Mouse (Mus musculus) heart, postnatal 25 days (tissue): Measurements from ENCODE around the gene Rpap1. TPM values are rescaled to one million over a fixed set of nuclear protein-coding genes. Genes with fewer than 3 reads are reported as not detected.
A peak's percentile ranks its signal among the peaks of the same experiment; 100 is the strongest.

Experiments
- DNase-seq: peaks from one replicate; pipeline ENCODE4 v3.0.0; 2022; ENCODE audit warnings: low spot score
- intact Hi-C: fragments of 180-260 bp; cut with DNase I; formaldehyde crosslinking; loops from one replicate; pipeline ENCODE4 v1.15.1; 2025
- total RNA-seq, 2 experiments: library from RNA; stranded (reverse); gene quantifications; 2 replicates each; pipeline ENCODE4 v1.2.3; 2021

The Rpap1 gene
- total RNA-seq, 2 experiments from 2014 or later = 13.7 to 14.2 TPM

DNA sequence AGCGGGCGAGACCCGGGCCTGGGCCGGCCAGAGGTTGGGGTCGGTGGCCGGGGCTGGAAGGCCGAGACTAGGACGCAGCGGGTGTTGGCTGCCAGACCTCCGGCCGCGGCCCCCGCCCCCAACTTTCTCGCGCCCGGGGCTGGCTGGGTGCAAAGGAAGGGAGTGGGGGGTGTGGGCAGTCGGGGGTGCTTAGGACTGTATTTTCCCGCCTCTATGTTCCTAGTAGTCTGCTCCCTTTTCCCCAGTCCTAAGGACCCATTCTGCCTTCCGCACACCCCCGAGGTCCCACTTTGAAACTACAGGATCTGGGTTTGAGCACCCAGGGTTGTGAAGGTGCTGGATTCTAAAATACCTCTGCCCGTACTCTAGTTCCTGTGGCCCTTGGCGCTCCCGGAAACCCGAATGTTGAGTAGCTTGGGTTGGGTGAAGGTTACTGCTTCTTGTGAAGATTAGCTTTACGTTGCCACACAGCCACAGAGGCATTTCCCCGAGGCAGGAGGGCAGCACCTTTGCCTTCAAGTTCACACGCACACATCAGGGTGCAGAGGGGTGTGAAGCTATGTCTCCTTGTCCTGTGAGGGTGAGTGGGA lies 12.7 kb upstream of the Rpap1 start:
- DNase-seq = no peak

DNA sequence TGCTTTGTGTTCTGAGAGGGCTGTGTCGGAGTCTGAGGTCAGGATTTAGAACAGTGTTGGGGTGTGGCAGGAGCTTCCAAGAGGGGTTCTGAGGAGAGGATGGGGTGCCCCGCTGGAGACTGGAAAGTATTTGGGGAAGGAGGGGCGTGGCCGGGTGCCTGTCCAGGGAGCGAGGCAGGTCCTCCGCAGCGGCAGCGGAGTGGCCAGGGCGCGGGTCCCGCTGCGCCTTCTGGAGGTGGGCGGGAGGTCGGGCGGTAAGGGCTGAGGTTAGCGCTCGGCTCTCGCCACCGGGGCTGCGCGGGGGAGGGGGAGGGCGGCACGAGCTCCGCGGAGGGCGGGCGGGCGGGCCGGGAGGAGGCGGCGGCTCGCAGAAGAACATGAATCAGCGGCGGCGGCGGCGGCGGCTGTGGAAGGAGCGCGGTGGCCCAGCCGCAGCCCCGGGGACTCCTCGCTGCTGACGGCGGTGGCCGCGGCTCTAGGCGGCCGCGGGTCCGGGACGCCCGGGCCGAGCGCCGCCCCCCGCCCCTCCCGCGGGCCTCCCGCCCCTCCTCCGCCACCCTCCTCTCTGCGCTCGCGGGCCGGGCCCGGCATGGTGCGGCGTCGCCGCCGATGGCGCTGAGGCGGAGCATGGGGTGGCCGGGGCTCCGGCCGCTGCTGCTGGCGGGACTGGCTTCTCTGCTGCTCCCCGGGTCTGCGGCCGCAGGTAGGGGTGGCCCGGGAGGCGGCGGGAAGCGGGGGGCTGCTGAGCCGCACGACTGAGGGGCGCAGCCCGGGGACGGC lies 12.0 kb upstream of the Rpap1 start:
- intact Hi-C loops = loop anchor here (5.0 kb wide), 1 partner anchor 98 kb away; the partner anchor contains the start of gene Mga
- no peak for DNase-seq

More for the DNA sequence above, 12.7 kb upstream of the Rpap1 start:
- intact Hi-C loops = loop anchor here (5.0 kb wide), 1 partner anchor 97 kb away; the partner anchor contains the start of gene Mga

DNA sequence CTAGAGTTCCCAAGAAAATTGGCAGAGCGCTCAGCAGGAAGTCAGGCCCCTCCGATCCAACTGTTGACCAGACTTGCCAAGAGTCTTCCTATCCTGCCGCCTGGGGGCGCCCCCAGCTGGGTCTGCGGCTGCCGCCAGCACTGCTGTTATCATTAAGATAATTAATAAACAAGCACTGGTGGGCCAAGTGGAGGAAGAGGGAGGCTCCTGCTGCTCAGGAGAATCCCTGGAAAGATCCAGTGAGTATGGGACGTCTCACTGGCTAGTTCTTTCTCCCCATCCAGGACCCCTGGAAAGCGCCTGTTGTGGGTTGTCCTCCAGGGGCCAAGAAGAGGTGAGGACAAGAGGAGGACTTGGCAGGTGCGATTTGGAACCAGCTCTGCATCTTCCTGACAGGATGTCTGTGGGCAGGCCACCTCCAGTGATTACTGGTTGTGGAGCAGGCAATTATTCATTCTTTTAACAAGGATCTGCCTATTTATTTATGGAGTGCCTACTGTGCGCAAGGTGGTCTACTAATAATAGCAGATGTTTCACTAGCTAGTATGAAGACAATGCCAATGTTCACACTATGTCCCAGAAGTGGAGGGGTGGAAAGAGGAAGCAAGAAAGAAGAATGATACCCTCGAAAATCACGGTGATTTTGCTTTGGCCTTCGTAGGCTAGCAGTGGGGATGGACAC lies 11.1 kb upstream of the Rpap1 start:
- DNase-seq = peak; percentile 60
- intact Hi-C loops = loop anchor here (5.0 kb wide), 1 partner anchor 99 kb away; the partner anchor contains the start of gene Mga

DNA sequence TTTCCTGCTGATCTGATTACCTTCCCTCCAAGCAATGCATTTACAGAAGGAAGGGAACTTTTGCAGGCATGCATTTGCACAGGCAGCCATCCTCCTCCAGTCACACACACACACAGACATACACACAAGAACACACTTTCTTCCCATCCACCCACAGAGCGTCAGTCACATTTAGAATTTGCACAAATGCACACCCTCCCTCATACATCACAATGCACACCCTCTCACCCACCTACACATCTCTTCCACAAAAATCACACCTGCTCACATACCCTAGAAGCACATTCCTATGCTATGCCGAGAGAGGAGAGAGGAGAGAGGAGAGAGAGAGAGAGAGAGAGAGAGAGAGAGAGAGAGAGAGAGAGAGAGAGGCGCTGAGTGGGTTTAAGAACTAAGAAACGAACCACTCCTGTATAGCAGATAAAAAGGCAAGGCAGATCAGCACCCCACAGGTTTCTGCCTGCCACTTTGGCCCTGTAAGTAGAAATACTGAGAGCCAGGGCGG lies 10.0 kb upstream of the Rpap1 start, which contains the start of gene Tyro3:
Gene Tyro3, plus strand, starts transcription at position 455 of the 505 bp plus-strand sequence.
- no peak for DNase-seq
- intact Hi-C loops = loop anchor here (5.0 kb wide), 1 partner anchor 100 kb away; the partner anchor contains the start of gene Mga

- intact Hi-C loops = loop anchor here (5.0 kb wide), 1 partner anchor 313 kb away; the partner anchor contains the start of gene Ino80
- no peak for DNase-seq
These were observed 2.7 kb upstream of the Rpap1 start for GRCm38 (mm10) chr2:119789996-119790395.

- no peak for DNase-seq
- intact Hi-C loops = no loop called here
These were observed 20.1 kb downstream of the Rpap1 start for GRCm38 (mm10) chr2:119767246-119767645.

DNA sequence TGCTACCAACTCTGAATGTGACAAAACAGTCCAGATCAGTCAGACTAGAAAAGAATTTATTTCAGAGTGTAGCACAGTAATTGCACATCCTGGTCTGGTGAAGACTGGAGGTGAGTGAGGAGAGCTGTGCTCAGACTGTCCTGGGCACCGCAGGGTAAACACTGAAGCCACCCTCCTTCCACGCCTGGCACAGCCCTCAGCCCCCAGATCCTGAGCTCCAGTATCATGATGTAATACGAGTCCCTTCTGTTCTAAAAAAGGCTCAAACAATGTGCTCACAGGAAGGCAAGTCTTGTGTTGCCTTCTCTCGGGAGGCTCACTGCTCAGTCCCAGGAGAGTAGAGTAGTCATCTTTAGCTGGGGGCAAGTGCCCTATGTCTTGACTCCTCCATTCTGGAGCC lies 23.4 kb downstream of the Rpap1 start:
- DNase-seq = no peak
- intact Hi-C loops = no loop called here

DNA sequence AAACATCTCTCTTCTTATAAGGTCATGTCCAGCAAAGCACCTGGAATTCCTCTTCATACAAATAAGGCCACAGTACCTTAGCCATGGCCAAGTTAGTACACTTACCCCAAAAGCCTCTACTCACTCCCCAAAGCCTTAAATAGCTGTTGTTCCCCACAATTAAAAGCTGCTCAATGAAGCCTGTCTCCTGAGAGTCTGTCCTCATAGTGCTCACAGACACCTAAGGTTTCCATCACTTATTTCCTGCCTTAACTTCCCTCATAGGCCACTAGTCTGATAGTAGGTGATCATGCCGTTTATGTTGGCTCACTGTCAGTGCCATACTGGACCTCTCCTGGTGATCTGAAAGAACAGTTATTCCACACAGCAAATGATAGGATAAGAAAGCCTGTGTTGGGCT lies 25.1 kb downstream of the Rpap1 start:
- DNase-seq = no peak
- intact Hi-C loops = no loop called here

- intact Hi-C loops = no loop called here
- no peak for DNase-seq
These were observed 27.1 kb downstream of the Rpap1 start, which contains the start of gene Ltk for GRCm38 (mm10) chr2:119760251-119760650. Gene Ltk (minus strand): TSS chr2:119760431.

DNA sequence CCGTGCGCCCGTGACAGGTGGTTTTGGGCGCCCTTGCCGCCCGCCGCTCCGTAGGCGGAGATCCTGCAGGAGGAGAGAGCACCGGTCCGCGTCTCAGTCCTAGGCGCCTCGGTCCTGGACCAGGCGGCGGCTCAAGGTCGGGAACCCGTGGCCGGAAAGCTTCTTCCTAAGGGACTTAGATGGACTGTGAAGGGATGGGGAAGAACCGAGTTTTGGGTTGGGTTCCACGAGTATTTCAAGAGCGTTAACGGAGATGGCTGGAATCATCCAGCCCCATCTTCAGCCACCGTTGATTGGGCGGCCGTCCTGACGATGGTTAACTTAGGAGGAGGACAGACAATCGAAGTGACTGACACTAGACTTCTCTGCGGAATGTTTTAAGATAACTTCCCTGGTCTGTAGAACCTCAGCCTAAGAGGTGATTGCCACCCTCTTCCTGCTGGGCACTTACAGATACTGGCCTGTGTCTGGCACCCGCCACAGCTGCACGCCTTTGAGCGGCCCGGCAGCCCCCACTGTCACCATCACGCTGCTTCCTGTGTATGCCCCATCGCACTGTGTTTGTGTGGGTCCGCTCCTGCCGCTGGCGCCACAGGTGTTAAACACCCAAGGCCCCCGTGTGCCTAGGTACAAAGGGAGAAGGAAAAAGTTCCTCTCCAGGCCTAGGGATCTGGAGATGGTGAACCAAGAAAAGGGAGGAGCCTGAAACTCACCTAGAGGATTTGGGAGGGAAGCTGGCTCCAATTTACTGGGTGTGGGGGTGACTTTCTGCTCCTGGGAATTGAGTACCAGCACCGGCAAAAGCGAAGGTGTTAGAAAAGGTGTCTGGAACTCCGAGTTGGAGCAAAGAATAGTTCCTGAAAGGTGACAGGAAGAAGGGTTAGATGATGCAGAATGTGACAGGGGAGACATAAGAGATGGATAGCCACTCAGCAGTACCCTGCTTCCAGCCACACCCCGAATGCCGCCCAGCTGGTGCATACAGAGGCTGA lies 28.2 kb downstream of the Rpap1 start:
- DNase-seq = no peak
- intact Hi-C loops = no loop called here

DNA sequence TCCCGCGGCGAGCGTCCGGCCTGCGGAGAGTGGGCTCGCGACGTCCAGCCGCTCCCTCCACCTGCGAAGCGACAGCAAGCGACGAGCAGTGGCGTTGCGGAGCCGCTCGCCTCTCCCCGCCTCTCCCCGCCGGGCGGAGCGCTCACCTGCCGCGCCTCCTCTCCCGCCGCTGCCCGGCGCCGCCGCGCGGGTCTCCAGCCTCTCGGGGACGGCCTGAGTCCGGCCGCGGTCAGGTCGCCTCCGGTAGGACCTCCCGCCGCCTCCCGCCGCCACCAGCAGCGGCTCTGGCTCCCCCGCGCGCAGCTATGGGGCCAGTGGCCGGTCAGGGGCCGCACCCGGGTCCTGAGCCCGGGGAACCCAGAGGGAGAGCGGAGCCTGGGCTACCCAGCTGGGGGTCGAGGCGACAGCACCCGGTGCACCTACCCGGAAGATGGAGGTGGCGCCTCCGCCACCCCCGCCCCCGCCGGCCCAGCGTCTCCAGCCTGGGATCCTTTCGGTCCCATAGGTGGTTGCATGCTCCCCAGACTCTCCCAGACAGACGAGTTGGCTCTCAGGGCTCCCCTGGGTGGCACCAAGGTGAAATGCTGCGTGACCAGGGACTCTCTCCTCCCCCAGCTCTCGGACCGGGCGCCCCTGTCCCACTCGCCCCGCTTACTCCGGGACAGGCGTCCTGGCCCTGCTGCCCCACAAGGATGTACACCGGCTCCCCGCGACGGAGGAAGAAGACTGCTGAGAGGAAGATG lies 29.1 kb downstream of the Rpap1 start:
- DNase-seq = no peak
- intact Hi-C loops = no loop called here

GRCm38 (mm10) chr2:119757601-119758100 lies 29.7 kb downstream of the Rpap1 start:
- intact Hi-C loops = no loop called here
- no peak for DNase-seq

- DNase-seq = no peak
- intact Hi-C loops = no loop called here
These were observed 38.1 kb downstream of the Rpap1 start for GRCm38 (mm10) chr2:119749260-119749659.

GRCm38 (mm10) chr2:119747554-119747953 lies 39.8 kb downstream of the Rpap1 start:
- intact Hi-C loops = no loop called here

DNA sequence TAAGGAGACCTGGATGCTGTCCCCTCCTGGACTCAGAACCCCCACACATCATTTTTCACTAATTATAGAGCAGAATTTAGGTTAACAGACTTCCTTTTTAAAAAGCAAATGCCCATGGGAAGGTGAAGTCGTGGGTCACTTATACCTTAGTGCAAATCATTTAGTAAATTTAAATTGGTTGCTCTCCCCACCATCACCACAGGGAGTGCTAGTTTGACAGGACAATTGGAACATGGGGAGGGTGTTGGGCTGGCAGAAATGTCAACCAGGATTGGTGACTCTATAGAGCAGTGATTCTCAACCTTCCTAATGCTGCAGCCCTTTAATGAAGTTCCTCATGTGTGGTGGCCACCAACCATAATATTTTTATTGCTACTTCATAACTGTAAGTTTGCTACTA lies 42.1 kb downstream of the Rpap1 start:
- no peak for DNase-seq
- intact Hi-C loops = no loop called here

More at GRCm38 (mm10) chr2:119747554-119747953, 39.8 kb downstream of the Rpap1 start:
- no peak for DNase-seq

DNA sequence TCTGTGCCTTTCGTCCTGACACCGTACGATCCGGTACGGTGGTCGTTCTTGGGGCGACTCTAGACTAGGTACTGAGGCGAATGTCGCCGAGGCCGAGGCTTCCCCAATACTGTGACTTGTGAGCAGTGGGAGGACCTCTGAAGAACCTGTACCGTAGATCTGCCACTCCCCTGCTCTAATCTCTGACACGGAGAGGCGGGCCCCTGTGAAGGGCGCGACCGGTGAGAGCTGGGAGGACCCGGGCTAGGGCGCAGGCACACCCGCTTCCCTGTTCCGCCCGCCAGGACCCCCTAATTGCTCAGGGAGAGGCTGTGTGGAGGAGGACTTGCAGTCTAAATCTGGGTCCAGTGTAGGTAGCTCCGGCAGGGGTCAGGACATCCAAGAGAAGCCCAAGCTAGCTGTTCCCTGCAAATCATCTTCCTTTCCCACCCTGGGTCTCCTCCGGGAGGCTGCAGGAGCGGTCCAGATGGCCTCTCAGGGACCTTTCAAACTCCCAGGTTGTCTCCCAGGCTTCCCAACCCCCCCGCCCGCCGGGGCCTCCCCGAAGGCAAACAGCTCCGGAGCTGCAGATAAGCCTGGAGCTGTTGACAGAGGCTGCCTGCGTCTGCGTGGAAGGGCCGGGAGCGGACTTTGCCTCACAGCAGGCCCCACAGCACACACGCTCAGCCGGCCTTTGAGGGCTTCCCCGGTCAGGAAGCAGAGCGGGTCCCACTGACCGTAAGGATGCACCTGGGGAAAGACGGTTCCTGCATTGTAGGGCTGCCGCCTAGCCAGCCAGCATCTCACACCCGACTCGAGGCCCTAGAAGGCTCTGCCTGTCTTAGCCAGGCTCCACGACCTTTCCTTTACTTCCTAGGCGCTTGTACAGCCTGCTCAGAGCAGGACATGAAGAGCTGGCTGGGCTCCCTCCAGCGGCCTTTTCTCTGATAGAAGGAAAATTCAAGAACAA lies 42.9 kb downstream of the Rpap1 start:
- DNase-seq = no peak
- intact Hi-C loops = no loop called here

- no peak for DNase-seq
- intact Hi-C loops = no loop called here
These were observed 43.6 kb downstream of the Rpap1 start for GRCm38 (mm10) chr2:119743808-119744162.
